Mouse (Mus musculus): ENCODE results near the gene Rpusd3. TPM values are rescaled to one million over a fixed set of nuclear protein-coding genes. Genes with fewer than 3 reads are reported as not detected.

Rpusd3 gene
- polyA plus RNA-seq, 1 experiment, result 27.6 TPM

- TF ChIP-seq CTCF (IDR thresholded peaks at IDR 0.05; ENCODE audit: borderline replicate concordance, extremely low read depth, insufficient read depth, insufficient read length), result no peak
- no peak for TF ChIP-seq POLR2A (IDR thresholded peaks at IDR 0.05; ENCODE audit: borderline replicate concordance, extremely low read depth, insufficient read depth, insufficient read length, poor library complexity, severe bottlenecking)
Measured at GRCm38 (mm10) chr6:113366639-113367038, 52.5 kb downstream of the Rpusd3 start.

More at GRCm38 (mm10) chr6:113366639-113367038, 52.5 kb downstream of the Rpusd3 start:
- DNase-seq (ENCODE audit: low read depth), result no peak

Other genes starting within 250 kb of the Rpusd3 start
- 55.7 and 93.3 TPM in 2 replicates for gene Lhfpl4, start 224.0 kb downstream of the Rpusd3 start, polyA plus RNA-seq (2012; rRNA removed)
- 38.6 and 51.5 TPM in 2 replicates for gene Mtmr14, start 181.5 kb downstream of the Rpusd3 start, polyA plus RNA-seq (2012; rRNA removed)
- gene Cpne9, start 137.0 kb downstream of the Rpusd3 start, polyA plus RNA-seq (2012; rRNA removed), result 2.1 and 4.2 TPM in 2 replicates
- gene Brpf1, start 112.2 kb downstream of the Rpusd3 start, polyA plus RNA-seq (2012; rRNA removed), result 34.5 and 37.3 TPM in 2 replicates
- gene Ogg1, start 92.4 kb downstream of the Rpusd3 start, polyA plus RNA-seq (2012; rRNA removed), result 13.2 and 25.0 TPM in 2 replicates
- gene Camk1, start 75.4 kb downstream of the Rpusd3 start, polyA plus RNA-seq (2012; rRNA removed), result 62.7 and 64.7 TPM in 2 replicates
- 67.8 and 70.8 TPM in 2 replicates for gene Tada3, start 41.5 kb downstream of the Rpusd3 start, polyA plus RNA-seq (2012; rRNA removed)
- gene Arpc4, start 41.2 kb downstream of the Rpusd3 start, polyA plus RNA-seq (2012; rRNA removed), result 117 and 127 TPM in 2 replicates
- 23.1 and 25.5 TPM in 2 replicates for gene Ttll3, start 30.1 kb downstream of the Rpusd3 start, polyA plus RNA-seq (2012; rRNA removed)
- 0.07 and 0.16 TPM in 2 replicates for gene Cidec, start 16.4 kb upstream of the Rpusd3 start, polyA plus RNA-seq (2012; rRNA removed)
- 60.1 and 71.0 TPM in 2 replicates for gene Jagn1, start 23.2 kb upstream of the Rpusd3 start, polyA plus RNA-seq (2012; rRNA removed)
- gene Il17re, start 39.1 kb upstream of the Rpusd3 start, polyA plus RNA-seq (2012; rRNA removed), result 0.47 and 0.63 TPM in 2 replicates
- gene Il17rc, start 52.1 kb upstream of the Rpusd3 start, polyA plus RNA-seq (2012; rRNA removed), result 2.7 and 3.3 TPM in 2 replicates
- 33.3 and 42.2 TPM in 2 replicates for gene Creld1, start 64.0 kb upstream of the Rpusd3 start, polyA plus RNA-seq (2012; rRNA removed)
- gene Prrt3, start 82.6 kb upstream of the Rpusd3 start, polyA plus RNA-seq (2012; rRNA removed), result 8.7 and 8.9 TPM in 2 replicates
- gene Emc3, start 112.3 kb upstream of the Rpusd3 start, polyA plus RNA-seq (2012; rRNA removed), result 63.0 TPM in 2 replicates
- 5.0 and 9.1 TPM in 2 replicates for gene Fancd2, start 112.3 kb upstream of the Rpusd3 start, polyA plus RNA-seq (2012; rRNA removed)
- gene Fancd2os, start 181.4 kb upstream of the Rpusd3 start, polyA plus RNA-seq (2012; rRNA removed), result 0.07 TPM in 1 of 2 replicates, not detected in the other
- gene Brk1, start 185.4 kb upstream of the Rpusd3 start, polyA plus RNA-seq (2012; rRNA removed), result 206 and 247 TPM in 2 replicates
- 48.1 and 71.2 TPM in 2 replicates for gene Vhl, start 204.6 kb upstream of the Rpusd3 start, polyA plus RNA-seq (2012; rRNA removed)
- gene Irak2, start 219.1 kb upstream of the Rpusd3 start, polyA plus RNA-seq (2012; rRNA removed), result 4.0 and 4.2 TPM in 2 replicates